In the genomic region with DNA sequence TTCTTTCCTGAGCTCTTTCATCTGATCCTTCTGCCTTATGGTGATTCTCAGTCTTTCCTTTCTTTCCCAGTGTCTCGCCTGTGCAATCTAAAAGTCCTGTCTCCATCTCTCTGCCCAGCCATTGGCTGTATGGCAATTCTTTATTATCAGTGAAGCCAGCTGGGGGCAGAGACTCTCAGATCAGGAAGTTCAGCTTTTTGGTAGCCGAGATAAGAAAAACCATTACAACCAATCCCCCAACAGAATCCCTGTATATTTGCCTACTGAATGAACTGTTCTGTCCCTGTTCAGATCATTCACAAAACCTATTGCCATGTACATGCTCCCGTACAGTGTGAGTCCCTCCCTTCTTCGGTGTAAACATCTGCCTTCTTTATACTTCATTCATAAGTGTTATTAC, we compare ENCODE assay signal across 31 mouse cellular contexts. TPM values are rescaled to one million over a fixed set of nuclear protein-coding genes. Genes with fewer than 3 reads are reported as not detected.
A peak's percentile ranks its signal among the peaks of the same experiment; 100 is the strongest.
DNase-seq lines count a peak whose midpoint lies in the region; ATAC-seq and TF ChIP-seq lines count a peak whose summit lies in the region.
"Had no signal": no experiment of that assay in that cellular context is flagged by ENCODE, and none has a peak within 500 bp of the region (broad histone marks: within the 10 kb centered on the region; RNA-seq: fewer than 3 reads in every experiment).

No protein-coding gene starts in this region.

- ATAC-seq in G1E (ENCODE audit: extremely low read depth, insufficient number of reproducible peaks, low FRiP score, poor library complexity, severe bottlenecking), result peak; percentile 95
- ATAC-seq in liver, embryonic 12.5 days, result peak; percentile 86
- ATAC-seq in megakaryocyte progenitor cell, adult 5-6 weeks (replicated peaks; ENCODE audit: poor library complexity), result peak; percentile 59
- no peak for ATAC-seq in forebrain, embryonic 16.5 days
- no peak for ATAC-seq in granulocyte monocyte progenitor cell, adult 5-6 weeks (replicated peaks; ENCODE audit: poor library complexity, severe bottlenecking)
- ATAC-seq: midbrain, embryonic 15.5 days had no signal

- H3K27me3 ChIP-seq in G1E (ENCODE audit: insufficient read depth, low read length), result no peaks in the 10 kb centered on the region
- H3K27me3 ChIP-seq in liver, embryonic 12.5 days (replicated peaks), result no peaks in the 10 kb centered on the region
- H3K27me3 ChIP-seq in forebrain, embryonic 16.5 days (replicated peaks; ENCODE audit: control insufficient read depth, insufficient read depth, low read length), result no peaks in the 10 kb centered on the region
- H3K27me3 ChIP-seq: embryonic facial prominence, embryonic 12.5 days; hindbrain, embryonic 15.5 days; lung, embryonic 15.5 days; midbrain, embryonic 15.5 days; neural tube, embryonic 13.5 days had no signal

- H3K36me3 ChIP-seq in G1E (replicated peaks), result no peaks in the 10 kb centered on the region
- no peaks in the 10 kb centered on the region for H3K36me3 ChIP-seq in liver, embryonic 12.5 days
- H3K36me3 ChIP-seq in forebrain, embryonic 16.5 days (ENCODE audit: control insufficient read depth, insufficient read depth), result no peaks in the 10 kb centered on the region
- H3K36me3 ChIP-seq: embryonic facial prominence, embryonic 12.5 days; heart, embryonic 10.5 days; hindbrain, embryonic 15.5 days; lung, embryonic 15.5 days; midbrain, embryonic 15.5 days; neural tube, embryonic 13.5 days had no signal

- H3K4me2 ChIP-seq in liver, embryonic 12.5 days, result no peak overlapping the region
- H3K4me2 ChIP-seq in forebrain, embryonic 16.5 days (ENCODE audit: low read length), result no peak overlapping the region
- H3K4me2 ChIP-seq: embryonic facial prominence, embryonic 12.5 days; hindbrain, embryonic 15.5 days; lung, embryonic 15.5 days; midbrain, embryonic 15.5 days; neural tube, embryonic 13.5 days had no signal

- no peak for TF ChIP-seq CTCF in G1E (IDR thresholded peaks at IDR 0.05; ENCODE audit: low read depth, low read length)

- no peak overlapping the region for H3K9ac ChIP-seq in liver, embryonic 12.5 days
- no peak overlapping the region for H3K9ac ChIP-seq in forebrain, embryonic 16.5 days (replicated peaks; ENCODE audit: low read depth, low read length)
- H3K9ac ChIP-seq: embryonic facial prominence, embryonic 12.5 days; hindbrain, embryonic 15.5 days; lung, embryonic 15.5 days; midbrain, embryonic 15.5 days; neural tube, embryonic 13.5 days had no signal

- H3K4me3 ChIP-seq in G1E (ENCODE audit: low read depth, low read length), result peak overlapping the region; percentile 41; the same call in 1 of the 2 replicates
- H3K4me3 ChIP-seq in liver, embryonic 12.5 days, result no peak overlapping the region
- H3K4me3 ChIP-seq in forebrain, embryonic 16.5 days (replicated peaks; ENCODE audit: low read length), result no peak overlapping the region
- H3K4me3 ChIP-seq: embryonic facial prominence, embryonic 12.5 days; heart, embryonic 10.5 days; hindbrain, embryonic 15.5 days; layer of hippocampus, adult 2 months; lung, embryonic 15.5 days; midbrain, embryonic 15.5 days; myocyte; neural tube, embryonic 13.5 days had no signal

- WGBS in liver, embryonic 12.5 days (ENCODE audit: insufficient replicate concordance), result 17% methylated on average over 4 of the region's 4 CpGs
- WGBS in forebrain, embryonic 16.5 days, result 86% methylated on average over 4 of the region's 4 CpGs

- H3K4me1 ChIP-seq in G1E (ENCODE audit: insufficient read depth, low read depth, low read length), result peaks cover 58% of the 10 kb centered on the region
- H3K4me1 ChIP-seq in liver, embryonic 12.5 days, result peaks cover 18% of the 10 kb centered on the region
- peaks cover 2% of the 10 kb centered on the region; the same call in 1 of the 2 replicates for H3K4me1 ChIP-seq in forebrain, embryonic 16.5 days (replicated peaks; ENCODE audit: control insufficient read depth, insufficient read depth, low read length)
- H3K4me1 ChIP-seq: embryonic facial prominence, embryonic 12.5 days; hindbrain, embryonic 15.5 days; neural tube, embryonic 13.5 days had no signal

- no peaks in the 10 kb centered on the region for H3K9me3 ChIP-seq in G1E (replicated peaks)
- H3K9me3 ChIP-seq in liver, embryonic 12.5 days (replicated peaks), result no peaks in the 10 kb centered on the region
- no peaks in the 10 kb centered on the region for H3K9me3 ChIP-seq in forebrain, embryonic 16.5 days (ENCODE audit: control insufficient read depth, low read length)
- H3K9me3 ChIP-seq: embryonic facial prominence, embryonic 12.5 days; heart, embryonic 10.5 days; hindbrain, embryonic 15.5 days; lung, embryonic 15.5 days; midbrain, embryonic 15.5 days; neural tube, embryonic 13.5 days had no signal

- peak; percentile 27 for DNase-seq in G1E (ENCODE audit: low spot score)
- peak; percentile 45 for DNase-seq in c-Kit-positive CD71-positive TER-119-negative erythroid progenitor cells, embryonic 14.5 days (ENCODE audit: low read depth)
- no peak for DNase-seq in gastrocnemius, adult 18-20 months (ENCODE audit: low spot score)
- DNase-seq: adrenal gland, postnatal 25 days; cerebellum, adult 11 months; cerebellum, postnatal 10 days; heart, postnatal 4 days; kidney, adult 9 months; kidney, postnatal 14 days; layer of hippocampus, postnatal 36 days; retina, postnatal 1 day; right cerebral cortex, postnatal 25 days; spleen, adult 18-20 months had no signal

- H3K27ac ChIP-seq in liver, embryonic 12.5 days, result no peak overlapping the region
- no peak overlapping the region for H3K27ac ChIP-seq in forebrain, embryonic 16.5 days (ENCODE audit: low read length)
- H3K27ac ChIP-seq: embryonic facial prominence, embryonic 12.5 days; heart, embryonic 10.5 days; hindbrain, embryonic 15.5 days; layer of hippocampus, adult 2 months; macrophage; midbrain, embryonic 15.5 days; neural tube, embryonic 13.5 days had no signal

RNA-seq across cellular contexts. Expression of gene Tnip3, which starts 57.9 kb away (rescaled TPM):
- 0.19 and 0.38 TPM in 2 replicates for total RNA-seq in G1E (2014; fragmentation: Nextera tagmentation)
- total RNA-seq in G1E (2017), result 0.23 and 0.44 TPM in 2 replicates
- 0.06 TPM in 1 of 2 replicates, not detected in the other for polyA plus RNA-seq in G1E (2012)
- polyA plus RNA-seq in liver, embryonic 12.5 days (2016; fragmentation: Nextera tagmentation; extraction: Ambion mirVana), result 0.10 and 0.14 TPM in 2 replicates
- total RNA-seq in megakaryocyte progenitor cell, adult 5-6 weeks (2015), result 1.1 TPM in 2 replicates
- total RNA-seq in megakaryocyte progenitor cell, adult 5-6 weeks (2017), result 3.5 and 11.8 TPM in 2 replicates
- not detected in 2 replicates for polyA plus RNA-seq in forebrain, embryonic 16.5 days (2015; fragmentation: Nextera tagmentation; extraction: Ambion mirVana)
- total RNA-seq in gastrocnemius, adult 18-20 months (2021), result not detected
- total RNA-seq in granulocyte monocyte progenitor cell, adult 5-6 weeks (2014; fragmentation: Nextera tagmentation), result 0.23 TPM in 1 of 2 replicates, not detected in the other
- total RNA-seq in granulocyte monocyte progenitor cell, adult 5-6 weeks (2017), result 0.30 and 9.4 TPM in 2 replicates
- total RNA-seq: gastrocnemius, adult 8-10 months; layer of hippocampus, adult 2 months; layer of hippocampus, postnatal 36 days had no signal
- polyA plus RNA-seq: brain, embryonic 14.5 days; C2C12; embryonic facial prominence, embryonic 12.5 days; forebrain, embryonic 11.5 days; heart, embryonic 10.5 days; hindbrain, embryonic 15.5 days; intestine, embryonic 14.5 days; midbrain, embryonic 15.5 days; neural tube, embryonic 13.5 days had no signal

Comparison
In these comparisons a context has a peak if more than half of its experiments do, and no peak if none do; other contexts are left out.
1. ATAC-seq: peak in G1E (single experiment), liver, embryonic 12.5 days (single experiment) and megakaryocyte progenitor cell, adult 5-6 weeks (single experiment); none in forebrain, embryonic 16.5 days (single experiment) and granulocyte monocyte progenitor cell, adult 5-6 weeks (single experiment).